9 mouse cellular contexts compared by ENCODE assay signal in genomic region chr14:33371248-33371647, GRCm38 (mm10).
DNase-seq lines count a peak whose midpoint lies in the region; ATAC-seq and TF ChIP-seq lines count a peak whose summit lies in the region.
"Had no signal": no experiment of that assay in that cellular context is flagged by ENCODE, and none has a peak within 500 bp of the region (broad histone marks: within the 10 kb centered on the region; RNA-seq: fewer than 3 reads in every experiment).

No protein-coding gene starts in this region.

- intact Hi-C loops in gastrocnemius, adult 2 months (cut with DNase I) = loop anchor here (1.0 kb wide), 1 partner anchor 58 kb away; no protein-coding TSS in a partner anchor
- intact Hi-C loops in left cerebral cortex, postnatal 4 days (cut with DNase I) = loop anchor here (5.0 kb wide), 1 partner anchor 59 kb away; no protein-coding TSS in a partner anchor

- peak; percentile 85 for ATAC-seq in common myeloid progenitor, adult 5-6 weeks (replicated peaks; ENCODE audit: low read depth, poor library complexity, severe bottlenecking)
- peak; percentile 53 for ATAC-seq in intestine, embryonic 15.5 days
- ATAC-seq in midbrain, embryonic 15.5 days (replicated peaks) = peak; percentile 53
- peak; percentile 62 for ATAC-seq in stomach, postnatal 0 days (ENCODE audit: low FRiP score, low TSS enrichment)

- no peak overlapping the region for H3K4me3 ChIP-seq in gastrocnemius, adult 2 months
- no peak overlapping the region for H3K4me3 ChIP-seq in intestine, embryonic 15.5 days (replicated peaks)
- H3K4me3 ChIP-seq in midbrain, embryonic 15.5 days = no peak overlapping the region
- H3K4me3 ChIP-seq in stomach, postnatal 0 days (ENCODE audit: low read depth, low read length) = no peak overlapping the region
- H3K4me3 ChIP-seq: erythroblast, embryonic 14.5 days had no signal

- H3K36me3 ChIP-seq in intestine, embryonic 15.5 days = no peaks in the 10 kb centered on the region
- H3K36me3 ChIP-seq in midbrain, embryonic 15.5 days (replicated peaks) = no peaks in the 10 kb centered on the region
- no peaks in the 10 kb centered on the region for H3K36me3 ChIP-seq in stomach, postnatal 0 days (ENCODE audit: control insufficient read depth, insufficient read depth, low read length)

- no peaks in the 10 kb centered on the region for H3K9me3 ChIP-seq in intestine, embryonic 15.5 days
- H3K9me3 ChIP-seq in midbrain, embryonic 15.5 days = no peaks in the 10 kb centered on the region
- no peaks in the 10 kb centered on the region for H3K9me3 ChIP-seq in stomach, postnatal 0 days (ENCODE audit: control insufficient read depth, low read length)

- WGBS in intestine, embryonic 15.5 days = 16% methylated on average over 3 of the region's 3 CpGs
- WGBS in midbrain, embryonic 15.5 days = 15% methylated on average over 3 of the region's 3 CpGs
- 18% methylated on average over 3 of the region's 3 CpGs for whole genome bisulfite sequencing in stomach, postnatal 0 days

- TF ChIP-seq EP300 in stomach, postnatal 0 days (optimal IDR thresholded peaks at IDR 0.05) = no peak

- H3K9ac ChIP-seq in intestine, embryonic 15.5 days = no peak overlapping the region
- no peak overlapping the region for H3K9ac ChIP-seq in midbrain, embryonic 15.5 days
- H3K9ac ChIP-seq in stomach, postnatal 0 days (ENCODE audit: low read length) = no peak overlapping the region

- H3K27ac ChIP-seq in gastrocnemius, adult 2 months = no peak overlapping the region
- no peak overlapping the region for H3K27ac ChIP-seq in intestine, embryonic 15.5 days
- H3K27ac ChIP-seq in midbrain, embryonic 15.5 days = no peak overlapping the region
- no peak overlapping the region for H3K27ac ChIP-seq in stomach, postnatal 0 days (replicated peaks)

- no peaks in the 10 kb centered on the region for H3K27me3 ChIP-seq in intestine, embryonic 15.5 days (replicated peaks)
- H3K27me3 ChIP-seq in midbrain, embryonic 15.5 days (replicated peaks) = no peaks in the 10 kb centered on the region
- no peaks in the 10 kb centered on the region for H3K27me3 ChIP-seq in stomach, postnatal 0 days (ENCODE audit: control insufficient read depth, insufficient read depth, low read length)

- peak; percentile 81 for DNase-seq in 3T3-L1 (ENCODE audit: low read depth, low spot score)
- peak; percentile 40 for DNase-seq in WW6 (ENCODE audit: low read depth, low spot score)
- DNase-seq in gastrocnemius, adult 2 months = peak; percentile 78
- DNase-seq in left cerebral cortex, postnatal 4 days = peak; percentile 79
- DNase-seq in stomach, postnatal 0 days (ENCODE audit: low spot score) = peak; percentile 80

- TF ChIP-seq CTCF in gastrocnemius, adult 2 months (IDR thresholded peaks at IDR 0.05) = peak; percentile 77
- TF ChIP-seq CTCF in stomach, postnatal 0 days (IDR thresholded peaks at IDR 0.05; ENCODE audit: low read depth) = peak; percentile 92

- no peak overlapping the region for H3K4me2 ChIP-seq in intestine, embryonic 15.5 days (replicated peaks)
- H3K4me2 ChIP-seq in midbrain, embryonic 15.5 days = no peak overlapping the region
- no peak overlapping the region for H3K4me2 ChIP-seq in stomach, postnatal 0 days (replicated peaks; ENCODE audit: low read depth)

- peaks cover 6% of the 10 kb centered on the region; the same call in 1 of the 2 replicates for H3K4me1 ChIP-seq in intestine, embryonic 15.5 days (replicated peaks)
- H3K4me1 ChIP-seq in midbrain, embryonic 15.5 days = peaks cover 14% of the 10 kb centered on the region
- H3K4me1 ChIP-seq in stomach, postnatal 0 days (replicated peaks; ENCODE audit: control insufficient read depth, insufficient read depth) = no peaks in the 10 kb centered on the region
